Mouse (Mus musculus) CH12.LX (cell line): ENCODE measurements around the gene Dnajc22.

Source experiments
- POLR2A ChIP-seq: IDR thresholded peaks from 2 replicates; pipeline ENCODE4 v1.6.1; 2011; ENCODE audit warnings: low read depth, mild to moderate bottlenecking, improper control_type of control experiment, low read length
- SIN3A ChIP-seq: IDR thresholded peaks from 2 replicates; pipeline ENCODE4 v1.6.1; 2012; ENCODE audit warnings: low read length, improper control_type of control experiment, inconsistent platforms

- TF ChIP-seq SIN3A (no peak), POLR2A (no peak)
Observed at GRCm38 (mm10) chr15:99083258-99083657, 9.7 kb upstream of the Dnajc22 start.
